Mouse (Mus musculus) skeletal muscle tissue, adult 2 months (tissue): Measurements from ENCODE around the gene Syngr1.

Source experiments
- DNase-seq: peaks from one replicate; pipeline ENCODE4 v3.0.0-alpha.2; 2012; ENCODE audit warnings: low read depth, low spot score

Syngr1 gene

GRCm38 (mm10) chr15:80070095-80070644 lies 21.0 kb upstream of the Syngr1 start:
- DNase-seq = no peak

GRCm38 (mm10) chr15:80071951-80072437 lies 19.1 kb upstream of the Syngr1 start:
- DNase-seq = no peak

- no peak for DNase-seq
These were observed 18.4 kb upstream of the Syngr1 start for GRCm38 (mm10) chr15:80072579-80073255.

- DNase-seq = no peak
These were observed 17.9 kb upstream of the Syngr1 start for GRCm38 (mm10) chr15:80073256-80073621.

GRCm38 (mm10) chr15:80074663-80075373 lies 16.3 kb upstream of the Syngr1 start:
- peak; percentile 82 for DNase-seq

- DNase-seq = no peak
These were observed 15.8 kb upstream of the Syngr1 start for GRCm38 (mm10) chr15:80075374-80075694.

- no peak for DNase-seq
These were observed 15.3 kb upstream of the Syngr1 start for GRCm38 (mm10) chr15:80075733-80076337.

- DNase-seq = peak; percentile 63
These were observed 14.6 kb upstream of the Syngr1 start for GRCm38 (mm10) chr15:80076338-80077136.

GRCm38 (mm10) chr15:80078058-80078814 lies 12.9 kb upstream of the Syngr1 start:
- no peak for DNase-seq

GRCm38 (mm10) chr15:80079129-80079668 lies 11.9 kb upstream of the Syngr1 start:
- DNase-seq = no peak

GRCm38 (mm10) chr15:80079954-80080353 lies 11.2 kb upstream of the Syngr1 start:
- DNase-seq = no peak

GRCm38 (mm10) chr15:80080711-80081615 lies 10.2 kb upstream of the Syngr1 start:
- no peak for DNase-seq

- DNase-seq = no peak
These were observed 9.2 kb upstream of the Syngr1 start for GRCm38 (mm10) chr15:80081801-80082546.

GRCm38 (mm10) chr15:80082661-80083275 lies 8.4 kb upstream of the Syngr1 start:
- DNase-seq = no peak

GRCm38 (mm10) chr15:80083276-80083731 lies 7.8 kb upstream of the Syngr1 start:
- peak; percentile 99 for DNase-seq

- DNase-seq = no peak
These were observed 7.4 kb upstream of the Syngr1 start for GRCm38 (mm10) chr15:80083740-80084139.

GRCm38 (mm10) chr15:80087406-80088012 lies 3.6 kb upstream of the Syngr1 start:
- DNase-seq = no peak

- peak; percentile 81 for DNase-seq
These were observed 2.5 kb upstream of the Syngr1 start for GRCm38 (mm10) chr15:80088637-80089036.
